Mouse (Mus musculus) erythroblast, adult 5-6 weeks (primary cell): ENCODE data around the gene Cckbr. TPM values are rescaled to one million over a fixed set of nuclear protein-coding genes. Genes with fewer than 3 reads are reported as not detected.
A peak's percentile ranks its signal among the peaks of the same experiment; 100 is the strongest.

Experiments
- ATAC-seq: replicated peaks from 2 replicates; pipeline ENCODE4 v1.8.0; 2016; ENCODE audit warnings: moderate number of reproducible peaks, mild to moderate bottlenecking, moderate TSS enrichment, inconsistent platforms; ENCODE audit not compliant: poor library complexity, low FRiP score, severe bottlenecking
- total RNA-seq, 2 experiments: library from RNA; stranded (forward) in 1 of 2; stranded (reverse) in 1 of 2; fragments of 150-400 nt in 1 of 2; fragments of 200-764, 138-1000 nt in 1 of 2; gene quantifications; 2 replicates each; pipeline versions ENCODE4 v1.2.3 to v1.2.4; 2015 to 2017; ENCODE audit warnings: low replicate concordance in 2 of 2

The Cckbr gene
- total RNA-seq, 2 experiments from 2014 or later, result not detected

DNA sequence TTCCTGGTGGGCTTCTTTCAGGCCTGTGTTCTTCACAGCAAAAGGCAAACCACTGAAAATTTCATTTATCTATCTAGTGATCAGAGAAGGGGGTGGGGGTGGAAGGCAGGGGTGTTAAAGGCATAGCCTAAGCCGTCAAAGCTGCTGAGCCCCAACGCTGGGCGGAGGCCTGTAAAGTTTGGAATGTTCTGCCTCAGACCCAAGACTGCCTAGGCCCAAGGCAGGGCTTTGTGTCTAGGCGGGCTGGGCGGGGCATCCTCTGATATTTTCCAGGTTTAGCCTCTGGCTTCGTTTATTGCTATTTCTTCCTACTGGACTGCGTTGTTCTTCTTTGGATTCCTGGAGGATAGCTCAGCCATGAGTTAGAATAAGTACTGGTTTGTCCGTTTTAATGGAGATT lies 56.9 kb downstream of the Cckbr start:
- ATAC-seq, result no peak

- ATAC-seq, result no peak
Measured at GRCm38 (mm10) chr7:105485029-105485428, 59.5 kb downstream of the Cckbr start.

DNA sequence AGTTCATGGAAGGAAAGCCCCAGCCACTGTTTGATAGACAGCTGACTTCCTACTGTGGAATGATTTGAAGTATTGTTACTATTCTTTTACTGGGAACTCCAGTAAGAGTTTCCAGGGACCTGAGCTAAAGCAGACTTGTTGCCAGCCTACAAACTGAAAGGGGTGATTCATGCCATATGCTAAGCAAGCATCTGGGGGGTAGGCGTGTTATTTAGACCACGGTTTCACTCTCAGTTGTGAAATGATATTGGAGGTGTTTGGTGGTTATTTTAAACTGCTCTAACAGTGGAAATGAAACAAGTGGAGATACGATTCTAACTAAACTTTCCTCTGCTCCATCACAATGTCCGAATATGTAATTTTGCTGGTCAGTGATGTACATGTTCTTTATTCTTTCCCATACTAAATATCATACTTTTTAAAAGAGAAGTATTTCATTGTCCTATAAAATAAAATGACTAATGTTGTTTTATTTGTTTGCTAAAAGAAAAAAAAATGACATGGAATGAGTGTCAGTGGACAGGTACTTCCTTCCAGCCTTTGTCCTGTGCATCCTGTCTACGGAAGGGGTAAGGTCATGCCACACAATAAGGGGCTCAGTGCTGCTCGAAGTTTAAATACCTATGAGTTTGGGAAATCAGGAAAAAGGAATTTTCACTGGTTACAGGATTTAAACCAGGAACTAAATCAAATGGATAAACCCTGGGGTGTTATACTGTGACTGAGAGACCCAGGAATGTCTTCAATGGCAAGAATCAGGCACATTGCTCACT lies 61.8 kb downstream of the Cckbr start:
- no peak for ATAC-seq

- ATAC-seq, result no peak
Measured at GRCm38 (mm10) chr7:105497881-105498280, 72.3 kb downstream of the Cckbr start.

DNA sequence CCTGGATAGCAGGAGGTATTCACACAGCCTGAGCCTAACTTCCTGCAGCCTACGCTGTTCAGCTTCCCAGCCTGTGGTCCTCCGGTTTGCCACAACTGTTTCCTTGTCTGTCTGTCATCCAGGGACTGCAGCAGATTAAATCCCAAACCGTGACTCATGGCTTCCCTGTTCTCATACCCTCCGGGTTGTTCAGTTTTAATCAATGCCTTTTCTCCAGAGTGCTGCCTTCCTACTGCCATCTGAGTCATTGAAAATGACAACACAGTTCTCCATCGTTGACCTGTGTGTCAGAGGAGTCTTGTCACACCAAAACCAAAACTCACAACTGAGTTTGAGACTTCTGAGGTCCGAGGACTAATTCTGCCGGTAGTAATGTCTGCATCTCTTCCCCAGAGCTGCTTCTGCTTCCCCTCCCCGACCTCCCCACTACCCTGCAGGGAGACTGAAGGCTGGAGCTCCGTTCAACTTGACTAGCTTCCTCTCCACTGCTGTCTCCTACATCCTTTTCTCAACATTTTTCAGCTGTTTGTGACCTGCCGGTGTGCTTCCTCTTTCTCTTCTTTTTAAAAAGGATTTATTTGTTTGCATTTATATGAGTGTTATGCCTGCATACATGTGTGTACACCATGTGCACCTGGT lies 73.4 kb downstream of the Cckbr start:
- ATAC-seq, result no peak

DNA sequence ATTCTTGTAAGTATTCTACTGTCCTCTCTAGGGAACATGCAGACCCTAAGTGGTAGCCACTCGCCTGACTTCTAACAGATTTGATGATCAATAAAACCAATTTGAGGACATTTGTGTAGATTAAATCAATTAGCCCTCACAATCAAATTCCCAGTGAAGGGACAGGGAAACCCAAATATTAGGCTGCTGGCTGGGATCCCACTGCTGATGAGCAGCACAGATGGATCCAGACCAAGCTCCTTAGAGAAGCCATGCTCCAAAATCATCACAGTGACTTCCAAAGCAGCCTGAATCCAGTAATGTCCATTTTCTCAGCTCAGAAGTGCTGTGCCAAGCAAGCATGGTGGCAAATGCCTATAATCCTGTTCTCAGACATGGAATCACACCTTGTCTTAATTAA lies 74.1 kb downstream of the Cckbr start:
- no peak for ATAC-seq

GRCm38 (mm10) chr7:105501984-105502383 lies 76.5 kb downstream of the Cckbr start:
- no peak for ATAC-seq

- ATAC-seq, result no peak
Measured at GRCm38 (mm10) chr7:105507257-105507656, 81.7 kb downstream of the Cckbr start.

- no peak for ATAC-seq
Measured at GRCm38 (mm10) chr7:105510143-105510542, 84.6 kb downstream of the Cckbr start.

- ATAC-seq, result no peak
Measured at GRCm38 (mm10) chr7:105513845-105514291, 88.3 kb downstream of the Cckbr start.

- ATAC-seq, result no peak
Measured at GRCm38 (mm10) chr7:105514561-105514960, 89.0 kb downstream of the Cckbr start.

DNA sequence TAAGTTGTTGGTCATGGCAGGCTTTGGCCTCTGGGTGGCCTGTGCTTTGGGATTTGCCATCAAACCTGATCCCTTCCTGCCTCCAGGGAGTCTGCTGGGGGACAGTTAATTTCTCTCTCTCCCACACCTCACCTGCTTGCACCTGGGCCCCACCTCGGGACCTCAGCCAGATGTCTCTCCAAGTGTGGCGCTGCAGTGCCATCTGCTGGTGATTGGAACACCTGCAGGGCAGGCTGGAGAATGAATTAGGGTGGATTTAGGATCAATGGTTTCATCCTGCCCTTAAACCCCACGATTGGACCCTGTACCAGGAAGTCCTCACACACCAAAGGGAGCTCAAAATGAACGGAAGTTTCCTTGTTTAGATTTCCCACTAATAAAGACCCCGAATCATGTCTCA lies 89.6 kb downstream of the Cckbr start:
- peak; percentile 73 for ATAC-seq

GRCm38 (mm10) chr7:105516669-105517360 lies 91.3 kb downstream of the Cckbr start:
- no peak for ATAC-seq

- ATAC-seq, result no peak
Measured at GRCm38 (mm10) chr7:105519336-105519735, 93.8 kb downstream of the Cckbr start.

- ATAC-seq, result no peak
Measured at GRCm38 (mm10) chr7:105519771-105520170, 94.2 kb downstream of the Cckbr start.

DNA sequence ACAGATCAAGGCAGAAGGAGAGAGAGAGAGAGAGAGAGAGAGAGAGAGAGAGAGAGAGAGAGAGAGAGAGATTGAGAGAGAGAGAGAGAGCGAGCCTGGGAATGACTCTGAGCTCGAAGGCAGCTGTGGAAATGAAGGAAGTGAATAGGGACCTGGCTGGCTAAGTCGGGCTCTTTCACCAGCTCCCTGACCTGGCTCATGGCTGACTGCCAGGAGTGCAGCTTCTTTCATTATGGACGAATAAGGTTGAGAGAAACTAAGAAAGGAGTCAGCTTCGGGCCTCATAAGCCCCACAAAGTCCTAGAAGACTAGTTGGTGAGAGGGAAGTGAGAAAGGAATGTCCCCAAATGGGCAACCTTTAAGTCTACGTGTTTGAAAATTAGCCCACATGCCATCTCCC lies 94.7 kb downstream of the Cckbr start:
- ATAC-seq, result no peak

Other genes starting within 250 kb of the Cckbr start
- not detected in 2 replicates for gene Olfr685, start 239.7 kb upstream of the Cckbr start, total RNA-seq (2015; ENCODE audit: low replicate concordance)
- gene Olfr685, start 239.7 kb upstream of the Cckbr start, total RNA-seq (2017; ENCODE audit: low replicate concordance), result not detected in 2 replicates
- not detected in 2 replicates for gene Olfr686, start 218.2 kb upstream of the Cckbr start, total RNA-seq (2015; ENCODE audit: low replicate concordance)
- not detected in 2 replicates for gene Olfr686, start 218.2 kb upstream of the Cckbr start, total RNA-seq (2017; ENCODE audit: low replicate concordance)
- not detected in 2 replicates for gene Olfr688, start 137.6 kb upstream of the Cckbr start, total RNA-seq (2015; ENCODE audit: low replicate concordance)
- not detected in 2 replicates for gene Olfr688, start 137.6 kb upstream of the Cckbr start, total RNA-seq (2017; ENCODE audit: low replicate concordance)
- not detected in 2 replicates for gene Olfr689, start 114.6 kb upstream of the Cckbr start, total RNA-seq (2015; ENCODE audit: low replicate concordance)
- not detected in 2 replicates for gene Olfr689, start 114.6 kb upstream of the Cckbr start, total RNA-seq (2017; ENCODE audit: low replicate concordance)
- not detected in 2 replicates for gene Olfr690, start 91.6 kb upstream of the Cckbr start, total RNA-seq (2015; ENCODE audit: low replicate concordance)
- not detected in 2 replicates for gene Olfr690, start 91.6 kb upstream of the Cckbr start, total RNA-seq (2017; ENCODE audit: low replicate concordance)
- not detected in 2 replicates for gene Olfr691, start 83.5 kb upstream of the Cckbr start, total RNA-seq (2015; ENCODE audit: low replicate concordance)
- not detected in 2 replicates for gene Olfr691, start 83.5 kb upstream of the Cckbr start, total RNA-seq (2017; ENCODE audit: low replicate concordance)
- gene Olfr692, start 57.5 kb upstream of the Cckbr start, total RNA-seq (2015; ENCODE audit: low replicate concordance), result not detected in 2 replicates
- not detected in 2 replicates for gene Olfr692, start 57.5 kb upstream of the Cckbr start, total RNA-seq (2017; ENCODE audit: low replicate concordance)
- not detected in 2 replicates for gene Gm5901, start 50.7 kb upstream of the Cckbr start, total RNA-seq (2015; ENCODE audit: low replicate concordance)
- gene Gm5901, start 50.7 kb upstream of the Cckbr start, total RNA-seq (2017; ENCODE audit: low replicate concordance), result not detected in 2 replicates
- 15.3 and 23.4 TPM in 2 replicates for gene Fam160a2, start 25.7 kb upstream of the Cckbr start, total RNA-seq (2015; ENCODE audit: low replicate concordance)
- gene Fam160a2, start 25.7 kb upstream of the Cckbr start, total RNA-seq (2017; ENCODE audit: low replicate concordance), result 7.8 and 9.8 TPM in 2 replicates
- gene Cnga4, start 21.2 kb upstream of the Cckbr start, total RNA-seq (2015; ENCODE audit: low replicate concordance), result not detected in 2 replicates
- gene Cnga4, start 21.2 kb upstream of the Cckbr start, total RNA-seq (2017; ENCODE audit: low replicate concordance), result 0.42 TPM in 1 of 2 replicates, not detected in the other
- gene Cavin3, start 56.6 kb downstream of the Cckbr start, total RNA-seq (2015; ENCODE audit: low replicate concordance), result not detected in 2 replicates
- not detected in 2 replicates for gene Cavin3, start 56.6 kb downstream of the Cckbr start, total RNA-seq (2017; ENCODE audit: low replicate concordance)
- gene Smpd1, start 128.6 kb downstream of the Cckbr start, total RNA-seq (2015; ENCODE audit: low replicate concordance), result 8.6 and 11.7 TPM in 2 replicates
- gene Smpd1, start 128.6 kb downstream of the Cckbr start, total RNA-seq (2017; ENCODE audit: low replicate concordance), result 2.0 and 4.4 TPM in 2 replicates
- not detected in 2 replicates for gene Apbb1, start 155.9 kb downstream of the Cckbr start, total RNA-seq (2015; ENCODE audit: low replicate concordance)
- 4.3 and 8.3 TPM in 2 replicates for gene Apbb1, start 155.9 kb downstream of the Cckbr start, total RNA-seq (2017; ENCODE audit: low replicate concordance)
- not detected in 2 replicates for gene Hpx, start 174.4 kb downstream of the Cckbr start, total RNA-seq (2015; ENCODE audit: low replicate concordance)
- gene Hpx, start 174.4 kb downstream of the Cckbr start, total RNA-seq (2017; ENCODE audit: low replicate concordance), result not detected in 2 replicates
- gene Trim3, start 207.8 kb downstream of the Cckbr start, total RNA-seq (2015; ENCODE audit: low replicate concordance), result 3.3 and 8.8 TPM in 2 replicates
- 2.6 TPM in 1 of 2 replicates, not detected in the other for gene Trim3, start 207.8 kb downstream of the Cckbr start, total RNA-seq (2017; ENCODE audit: low replicate concordance)
- gene Timm10b, start 214.3 kb downstream of the Cckbr start, total RNA-seq (2015; ENCODE audit: low replicate concordance), result 5.4 and 13.2 TPM in 2 replicates
- gene Timm10b, start 214.3 kb downstream of the Cckbr start, total RNA-seq (2017; ENCODE audit: low replicate concordance), result 7.4 and 32.9 TPM in 2 replicates
- 0.19 and 2.9 TPM in 2 replicates for gene Arfip2, start 214.7 kb downstream of the Cckbr start, total RNA-seq (2015; ENCODE audit: low replicate concordance)
- 3.1 and 8.9 TPM in 2 replicates for gene Arfip2, start 214.7 kb downstream of the Cckbr start, total RNA-seq (2017; ENCODE audit: low replicate concordance)
- 3.1 and 9.2 TPM in 2 replicates for gene Gm45799, start 214.8 kb downstream of the Cckbr start, total RNA-seq (2015; ENCODE audit: low replicate concordance)
- gene Gm45799, start 214.8 kb downstream of the Cckbr start, total RNA-seq (2017; ENCODE audit: low replicate concordance), result 0.42 and 5.0 TPM in 2 replicates
- not detected in 2 replicates for gene Dnhd1, start 225.1 kb downstream of the Cckbr start, total RNA-seq (2015; ENCODE audit: low replicate concordance)
- under 0.01 and 0.14 TPM in 2 replicates for gene Dnhd1, start 225.1 kb downstream of the Cckbr start, total RNA-seq (2017; ENCODE audit: low replicate concordance)